Mouse (Mus musculus) left cerebral cortex, adult 11 months (tissue): Measurements from ENCODE around the gene Lama5.
A peak's percentile ranks its signal among the peaks of the same experiment; 100 is the strongest.
"Not testable (repeated sequence)": the region's sequence is repeated elsewhere in the genome, so short reads cannot be mapped to it uniquely, and the experiment has no call there.

ENCODE experiments used
- DNase-seq: peaks from one replicate; pipeline ENCODE4 v3.0.0; 2022; ENCODE audit warnings: low spot score

Gene Lama5

DNA sequence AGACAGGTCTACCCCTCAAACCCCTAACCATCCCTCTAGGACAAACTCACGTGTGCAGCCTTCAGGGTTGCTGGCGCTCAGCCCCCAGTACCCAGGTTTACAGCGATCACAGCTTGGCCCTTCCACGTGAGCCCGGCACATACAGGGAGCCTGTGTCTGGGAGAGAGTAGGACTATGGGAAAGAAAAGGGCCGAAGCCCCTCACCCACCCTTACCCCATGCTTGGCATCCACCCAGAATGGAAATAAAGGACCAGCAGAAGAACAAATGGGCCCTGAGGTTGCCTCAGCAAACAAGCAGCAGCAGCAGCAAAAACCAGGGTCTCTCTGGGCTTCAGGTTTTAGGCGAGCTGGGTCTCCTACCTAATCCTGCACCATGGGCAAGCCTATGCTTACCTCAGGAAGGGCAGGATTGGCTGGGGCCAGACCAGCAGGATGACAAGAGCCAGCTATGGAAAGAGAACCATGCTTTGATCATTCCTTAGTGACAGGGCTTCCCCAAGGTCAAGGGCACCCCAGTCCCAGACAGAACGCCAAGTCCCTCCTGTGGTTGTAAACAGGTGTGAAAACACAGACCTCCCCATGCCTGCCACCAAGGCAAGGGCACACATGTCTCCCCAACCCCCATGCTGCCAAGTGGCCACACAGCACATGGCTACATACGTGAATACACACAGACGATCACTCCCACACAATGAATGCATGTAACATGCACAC lies 28.2 kb downstream of the Lama5 start:
- no peak for DNase-seq

DNA sequence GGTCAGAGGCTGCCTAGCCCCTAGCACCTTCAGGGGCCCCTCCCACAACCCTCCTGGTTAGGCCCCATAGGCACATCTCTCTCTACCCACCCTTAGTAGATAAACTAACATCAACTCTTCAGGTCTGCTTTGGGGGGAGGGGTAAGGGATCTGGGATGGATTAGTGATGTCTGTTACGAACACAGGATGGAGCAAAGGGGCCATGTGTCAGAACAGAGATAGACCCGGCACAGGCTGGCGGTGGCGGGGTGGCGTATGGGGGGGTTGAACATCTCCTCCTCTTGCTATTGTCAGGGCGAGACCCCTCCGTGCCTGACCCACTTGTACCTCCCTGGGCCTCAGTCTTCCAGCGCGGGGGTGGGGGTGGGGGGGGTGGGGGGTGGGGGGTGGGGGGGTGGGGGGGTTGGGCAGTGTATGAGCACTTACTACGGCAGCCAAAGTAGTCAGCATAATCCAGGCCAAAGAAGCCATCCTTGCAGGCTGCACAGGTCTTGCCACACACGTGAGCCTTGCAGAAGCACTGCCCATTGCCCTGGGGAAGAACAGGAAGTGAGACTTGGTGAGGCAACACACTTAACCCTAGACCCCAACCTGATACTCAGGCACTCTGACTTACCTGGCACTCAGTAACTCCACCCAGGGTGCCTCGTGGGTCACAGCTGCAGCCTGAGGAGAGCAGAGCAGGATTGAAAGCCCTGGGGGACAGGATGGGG lies 28.9 kb downstream of the Lama5 start:
- no peak for DNase-seq

DNA sequence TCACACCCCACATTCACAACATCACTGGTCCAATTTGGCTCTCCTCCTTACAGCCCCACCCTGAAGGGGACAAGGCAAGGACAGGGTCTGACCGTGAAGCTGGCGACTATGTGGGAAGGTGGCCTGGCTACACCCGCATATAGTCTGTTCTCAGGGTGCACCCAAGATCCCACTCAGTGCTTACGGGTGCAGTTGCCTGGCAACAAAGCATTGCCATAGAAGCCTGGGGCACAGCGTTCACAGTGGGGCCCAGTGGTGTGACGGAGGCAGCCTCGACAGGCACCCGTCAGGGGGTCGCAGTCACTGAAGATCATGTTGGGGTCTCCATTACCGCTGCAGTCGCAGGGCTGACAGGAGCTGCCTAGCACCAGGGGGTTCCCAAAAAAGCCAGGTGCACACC lies 38.3 kb downstream of the Lama5 start:
- DNase-seq: no peak

DNA sequence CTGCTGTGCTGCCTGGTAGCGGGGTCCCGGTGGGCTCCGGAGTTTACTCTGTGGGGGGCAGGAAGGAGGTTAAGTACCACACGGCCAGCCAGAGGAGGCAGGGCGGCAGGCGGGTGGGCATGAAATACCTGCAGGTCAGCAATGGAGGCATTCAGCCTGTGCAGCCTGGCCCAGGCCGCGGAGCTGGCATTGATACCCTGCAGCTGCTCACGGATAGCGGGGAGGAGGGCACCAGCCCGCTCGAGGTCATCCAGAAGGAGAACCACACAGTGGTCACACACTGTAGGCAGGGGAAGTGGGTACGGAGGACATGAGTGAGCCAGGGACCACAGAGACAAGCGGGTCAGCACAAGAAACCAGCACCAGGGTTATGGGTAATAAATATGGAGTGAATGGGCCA lies 40.0 kb downstream of the Lama5 start:
- no peak for DNase-seq

DNA sequence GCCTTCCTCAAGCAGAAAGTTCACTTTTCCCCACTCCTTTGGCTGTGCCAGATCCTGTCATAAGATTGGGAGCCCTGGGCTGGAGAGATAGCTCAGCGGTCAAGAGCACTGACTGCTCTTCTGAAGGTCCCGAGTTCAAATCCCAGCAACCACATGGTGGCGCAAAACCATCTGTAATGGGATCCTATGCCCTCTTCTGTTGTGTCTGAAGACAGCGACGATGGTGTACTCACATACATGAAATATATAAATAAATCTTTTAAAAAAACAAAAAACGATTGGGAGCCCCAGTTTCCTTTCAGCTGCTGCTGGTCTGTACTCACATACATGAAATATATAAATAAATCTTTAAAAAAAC lies 40.9 kb downstream of the Lama5 start:
- DNase-seq: no peak

DNA sequence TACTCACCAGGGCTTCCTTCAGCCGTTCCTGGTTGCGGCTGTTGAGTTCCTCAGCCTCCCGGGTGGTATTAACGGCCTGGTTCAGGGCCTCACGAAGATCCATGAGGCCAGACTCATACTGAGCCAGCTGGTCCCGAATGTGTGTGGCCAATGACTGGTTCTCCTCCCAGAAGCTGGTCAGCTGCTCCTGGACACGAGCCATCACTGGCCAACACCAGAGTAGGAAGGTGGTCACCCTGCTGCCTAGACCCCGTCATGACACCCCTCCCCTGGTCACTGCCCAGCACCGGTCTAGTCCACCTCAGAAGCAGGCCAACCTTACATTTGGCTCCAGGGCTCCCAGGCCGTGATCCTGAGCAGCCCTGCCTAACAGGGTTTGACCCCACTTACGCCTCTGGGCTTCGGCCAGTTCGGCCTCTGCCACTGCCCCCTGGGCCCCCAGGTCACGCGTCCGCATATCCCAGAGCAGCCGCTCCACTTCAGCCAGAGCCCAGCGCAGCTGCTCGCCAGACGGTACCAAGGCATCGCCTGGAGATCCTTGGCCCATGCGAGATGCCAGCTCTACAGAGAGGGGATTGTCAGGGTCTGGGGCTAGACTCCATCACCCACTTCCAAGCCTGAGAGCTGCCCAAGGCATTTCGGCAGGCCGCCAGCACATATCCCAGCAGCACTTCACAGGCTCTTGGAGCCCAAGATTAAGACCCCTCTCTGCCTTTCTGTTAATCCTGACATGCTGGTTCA lies 41.5 kb downstream of the Lama5 start:
- DNase-seq: no peak

DNA sequence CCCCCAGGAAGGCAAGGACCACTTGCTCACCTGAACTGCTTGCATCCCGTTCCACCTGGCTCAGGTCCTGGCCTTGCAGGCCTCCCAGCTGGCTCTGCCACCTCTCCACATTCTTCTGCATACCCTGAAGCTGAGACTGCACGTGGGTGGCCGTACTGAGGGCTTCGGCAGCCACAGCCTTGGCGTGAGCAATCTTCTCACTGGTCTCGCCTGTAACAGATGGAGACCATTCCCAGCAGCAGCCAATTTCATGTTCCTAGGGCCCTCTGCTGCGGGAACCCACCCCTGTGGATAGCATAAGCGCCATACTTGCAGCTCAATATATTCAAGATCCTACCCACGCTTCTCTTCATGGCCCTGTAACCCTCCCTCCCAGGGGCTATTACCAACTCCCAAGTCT lies 44.1 kb downstream of the Lama5 start:
- no peak for DNase-seq

DNA sequence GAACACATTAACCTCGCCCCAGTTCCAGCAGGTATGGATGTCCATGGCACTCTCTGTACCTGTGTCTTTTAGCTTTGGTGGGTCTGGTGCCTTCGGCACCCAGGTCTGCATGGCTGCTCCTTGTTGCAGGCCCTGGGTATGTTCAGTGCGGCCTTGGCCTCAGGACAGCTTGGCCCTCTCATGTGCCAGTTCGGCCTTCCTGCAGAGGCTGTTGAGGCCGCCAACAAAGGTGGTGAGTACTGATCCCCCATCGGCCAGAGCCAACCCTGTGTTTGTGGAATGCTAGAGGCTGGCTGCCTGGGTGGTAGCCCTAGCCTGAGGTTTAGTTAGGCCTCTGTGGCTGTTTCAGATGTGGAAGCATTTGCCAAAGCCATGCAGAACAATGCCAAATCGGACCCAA lies 49.9 kb downstream of the Lama5 start:
- DNase-seq: no peak

DNA sequence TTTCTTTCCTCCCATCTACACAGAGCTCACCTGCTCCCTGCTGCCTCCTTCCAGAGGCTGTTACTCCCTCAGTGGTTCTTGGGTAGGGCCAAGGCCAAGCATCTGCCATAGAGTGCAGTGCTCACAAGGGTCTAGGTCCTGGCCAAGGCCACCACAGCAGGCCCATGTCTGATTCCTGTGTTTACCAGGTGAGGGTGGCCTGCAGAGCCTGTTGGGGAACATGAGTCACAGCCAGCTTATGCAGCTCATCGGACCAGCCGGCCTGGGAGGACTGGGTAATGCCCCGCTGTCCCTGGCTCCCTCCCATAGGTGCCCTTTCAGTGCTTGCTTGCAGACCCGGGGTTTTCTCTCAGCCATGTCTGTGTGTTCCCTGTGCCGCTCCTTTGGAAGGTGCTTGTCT lies 51.5 kb downstream of the Lama5 start:
- DNase-seq: no peak

DNA sequence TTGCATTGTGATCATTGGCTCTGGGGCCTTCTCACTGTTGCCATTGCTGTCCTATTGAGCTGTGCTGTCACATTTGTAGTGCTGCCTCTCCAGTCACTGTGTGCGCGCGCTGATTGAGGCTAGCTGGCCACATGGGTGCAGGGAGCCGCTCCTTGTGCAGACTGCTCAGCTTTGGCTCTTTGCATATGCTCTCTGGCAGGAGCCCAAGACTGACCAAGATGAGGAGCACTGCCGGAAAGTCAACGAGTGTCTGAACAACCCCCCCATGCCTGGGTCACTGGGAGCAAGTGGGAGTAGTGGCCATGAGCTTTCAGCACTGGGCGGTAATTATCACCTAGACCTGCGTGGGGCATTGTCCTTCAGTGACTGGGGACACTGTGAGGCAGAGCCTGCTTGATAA lies 51.9 kb downstream of the Lama5 start:
- DNase-seq: not testable (repeated sequence)

DNA sequence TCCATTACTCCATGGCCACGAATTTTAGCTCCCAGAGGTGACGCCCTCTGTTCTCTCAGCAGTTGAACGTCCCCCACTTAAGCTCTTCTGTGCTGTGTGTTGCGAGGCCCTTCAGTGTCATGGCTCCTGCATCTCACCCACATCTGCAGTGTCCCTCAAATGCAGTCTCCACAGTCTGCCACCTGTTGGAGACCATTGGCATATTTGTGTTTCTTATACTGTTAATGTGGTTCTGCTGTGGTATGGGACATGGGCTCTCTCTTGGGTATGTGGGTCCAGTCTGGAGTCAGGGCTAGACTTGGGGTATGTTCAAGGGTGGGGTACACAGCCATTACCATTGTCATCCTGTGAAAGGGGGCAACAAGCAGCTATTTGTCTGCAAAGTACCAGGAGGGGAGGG lies 52.5 kb downstream of the Lama5 start:
- DNase-seq: no peak

DNA sequence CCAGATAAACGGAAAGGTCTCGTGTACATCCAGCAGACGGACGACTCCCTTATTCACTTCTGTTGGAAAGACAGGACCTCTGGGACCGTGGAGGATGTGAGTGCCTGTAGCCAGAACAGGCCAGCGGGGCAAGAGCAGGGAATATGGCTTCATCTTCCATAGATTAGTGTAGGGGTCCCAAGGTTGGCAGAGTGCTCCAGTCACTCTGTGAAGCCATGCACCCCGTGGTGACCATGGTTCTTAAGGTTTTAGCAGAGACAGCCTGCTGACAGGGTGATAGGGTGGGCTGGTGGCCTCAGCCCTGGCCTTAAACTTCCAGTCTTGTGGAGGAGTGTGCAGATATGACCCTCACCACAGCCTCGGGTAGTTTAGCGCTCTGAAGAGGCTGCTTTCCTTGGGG lies 53.5 kb downstream of the Lama5 start:
- no peak for DNase-seq

DNA sequence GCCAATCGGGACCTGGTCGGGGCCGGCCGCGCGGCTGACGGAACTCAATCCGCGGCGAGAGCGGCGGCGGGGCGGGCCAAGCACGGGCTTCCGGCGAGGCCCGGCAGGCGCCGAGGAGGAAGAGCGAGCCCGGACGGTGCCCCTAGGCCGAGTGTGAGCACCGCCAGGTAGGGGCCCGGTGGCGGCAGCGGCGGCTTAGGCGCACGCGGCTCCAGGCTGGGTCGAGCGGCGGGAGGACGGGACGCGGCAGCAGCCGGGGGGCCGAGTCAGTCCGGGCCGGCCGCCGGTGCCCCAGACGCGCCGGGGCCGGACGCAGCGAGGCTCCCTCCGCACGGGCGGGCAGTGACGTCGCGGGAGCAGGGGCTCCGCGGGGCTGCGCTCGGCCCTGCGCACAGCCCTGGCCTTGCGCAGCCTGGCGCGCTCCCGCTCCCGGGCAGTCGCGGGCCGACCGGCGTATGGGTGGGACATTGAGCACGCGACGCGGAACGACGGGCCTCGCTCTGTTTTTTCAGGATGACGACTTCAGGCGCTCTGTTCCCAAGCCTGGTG lies 54.1 kb downstream of the Lama5 start:
- peak; percentile 39 for DNase-seq

DNA sequence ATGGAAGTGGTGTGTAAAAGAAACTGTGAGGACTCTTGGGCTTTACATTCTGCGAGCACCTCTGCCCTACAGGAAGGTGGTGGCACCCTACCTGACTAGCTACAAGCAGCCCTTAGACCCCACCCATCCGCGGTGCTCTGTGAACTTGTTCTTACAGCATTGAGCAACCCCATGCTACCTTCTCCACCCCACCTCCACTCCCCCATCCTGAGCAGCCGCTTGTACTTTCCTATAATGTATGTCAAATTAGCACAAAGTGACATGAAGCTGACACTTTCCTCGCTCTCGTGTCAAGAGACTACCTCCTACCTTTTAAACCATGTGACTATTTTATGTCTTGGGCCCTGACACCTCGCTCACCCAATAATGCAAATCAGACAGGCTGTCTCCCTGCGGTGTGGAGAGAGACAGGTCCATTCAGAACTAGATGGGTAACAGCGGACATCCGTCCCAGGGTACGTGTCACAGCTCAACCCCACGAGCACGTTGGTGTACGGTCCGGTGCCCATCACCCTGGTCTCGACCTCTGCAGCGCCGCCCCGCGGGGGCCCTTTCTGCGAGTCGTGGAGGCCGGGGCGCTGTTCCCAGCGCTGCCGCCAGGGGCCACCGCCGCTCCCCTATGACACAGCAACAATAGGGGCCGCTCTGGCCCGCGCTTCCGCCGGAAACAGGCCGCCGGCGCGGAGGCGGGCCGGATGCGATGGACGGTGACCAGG lies 54.7 kb downstream of the Lama5 start, which contains the start of gene Adrm1:
Adrm1 (plus strand) TSS at position 680 of the 716 bp plus-strand sequence.
- DNase-seq: peak; percentile 98

DNA sequence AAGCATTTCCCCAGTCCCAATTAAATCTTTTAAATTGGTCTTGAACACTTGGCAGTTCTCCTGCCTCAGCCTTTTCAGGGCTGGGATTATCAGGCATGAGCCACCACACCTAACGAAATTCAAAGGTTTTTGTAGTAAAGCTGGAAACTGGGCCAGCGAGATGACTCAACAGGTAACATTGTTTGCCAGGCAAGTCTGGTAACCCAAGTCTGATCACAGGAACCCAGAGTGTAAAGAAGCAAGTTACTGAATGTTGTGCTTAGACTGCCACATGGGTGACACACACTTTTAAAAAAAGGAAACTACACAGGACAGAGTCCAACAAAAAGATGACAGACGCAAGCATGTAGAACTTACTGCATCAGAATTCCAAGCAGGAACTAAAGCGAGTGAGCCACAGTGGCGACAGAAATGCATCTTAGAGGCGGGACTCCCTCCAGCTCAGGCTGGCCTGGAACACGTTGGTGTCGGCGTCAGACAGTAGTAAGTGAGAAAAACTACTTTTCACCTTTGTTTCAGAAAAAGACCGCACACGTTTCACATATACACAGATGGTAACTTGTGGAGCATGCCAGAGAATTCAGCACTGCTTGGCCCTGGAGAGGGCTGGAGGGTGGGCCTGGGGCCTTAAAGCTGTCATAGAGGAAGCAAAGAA lies 55.4 kb downstream of the Lama5 start:
- DNase-seq: no peak

DNA sequence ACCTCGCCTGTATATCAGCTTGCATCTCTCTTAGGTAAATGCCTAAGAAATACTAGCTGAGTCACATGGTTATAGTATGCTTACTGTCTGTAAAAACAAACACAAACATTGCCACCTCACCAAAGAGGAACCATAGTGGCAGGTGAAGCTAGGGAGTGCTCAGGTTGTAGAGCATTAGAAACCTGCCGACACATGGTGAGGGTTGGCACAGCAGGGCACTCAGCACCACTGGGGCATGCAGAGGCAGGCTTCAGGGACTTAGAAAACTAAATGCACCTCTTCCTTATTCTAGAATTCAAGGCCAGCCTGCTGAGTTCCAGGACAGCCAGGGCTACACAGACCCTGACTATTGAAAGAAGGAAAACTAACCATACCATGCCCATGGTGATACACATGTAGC lies 58.8 kb downstream of the Lama5 start:
- no peak for DNase-seq

DNA sequence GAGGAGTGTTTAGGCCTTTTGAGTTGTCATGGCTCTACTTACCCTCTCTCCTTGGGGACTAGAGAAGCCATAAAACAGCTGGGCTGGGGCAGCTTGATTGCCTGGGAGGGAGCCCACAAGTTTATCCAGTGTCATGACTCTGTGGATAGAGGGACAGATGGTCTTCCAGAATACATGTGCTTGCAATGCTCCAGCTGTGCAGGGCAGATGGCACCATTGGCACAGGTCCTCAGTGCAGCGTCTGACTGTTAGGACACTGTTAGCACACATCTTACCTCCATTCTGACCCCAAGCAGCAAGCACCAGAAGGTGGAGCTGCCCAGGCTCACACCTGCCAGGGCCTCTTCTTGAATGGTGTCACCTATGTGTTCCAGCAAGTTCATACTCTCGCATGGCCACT lies 59.8 kb downstream of the Lama5 start:
- DNase-seq: no peak

DNA sequence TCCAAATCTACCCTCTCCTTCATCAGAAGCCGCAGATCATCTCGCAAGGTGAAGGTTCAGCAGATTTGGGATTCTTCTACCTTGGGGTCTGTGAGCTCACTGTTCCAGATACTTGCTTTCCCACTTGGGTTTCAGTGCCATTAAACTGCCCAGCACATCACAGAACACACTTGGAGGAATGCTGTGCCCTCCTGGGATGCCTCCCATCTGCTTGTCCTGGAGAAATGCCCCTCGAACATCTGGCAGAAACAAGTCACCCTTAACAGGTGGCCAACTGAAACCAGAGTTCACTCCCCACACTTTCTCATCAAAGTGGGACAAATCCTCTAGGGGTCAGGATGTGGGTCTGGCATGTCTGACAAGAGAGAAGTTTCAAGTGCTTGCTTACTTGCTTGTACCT lies 67.0 kb downstream of the Lama5 start:
- no peak for DNase-seq

DNA sequence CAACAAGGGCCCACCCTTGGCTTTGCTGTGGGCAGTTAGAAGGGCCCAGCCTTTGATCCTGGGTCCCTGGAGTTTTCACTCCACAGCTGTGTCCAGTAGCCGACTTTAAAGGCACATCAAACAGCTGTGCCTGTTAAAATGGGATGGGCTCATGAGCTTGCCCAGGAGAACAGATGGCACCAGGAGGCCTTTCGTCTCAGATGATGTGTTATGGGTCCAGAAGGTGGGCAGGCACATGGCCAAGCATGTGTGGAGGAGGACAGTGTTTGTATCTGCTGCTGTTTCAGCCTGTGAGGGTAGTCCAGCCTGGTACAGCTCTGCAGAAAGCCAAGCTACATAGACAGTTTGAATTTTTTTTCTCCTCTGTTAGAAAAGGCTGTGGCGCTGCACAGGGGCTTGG lies 70.9 kb downstream of the Lama5 start:
- no peak for DNase-seq

DNA sequence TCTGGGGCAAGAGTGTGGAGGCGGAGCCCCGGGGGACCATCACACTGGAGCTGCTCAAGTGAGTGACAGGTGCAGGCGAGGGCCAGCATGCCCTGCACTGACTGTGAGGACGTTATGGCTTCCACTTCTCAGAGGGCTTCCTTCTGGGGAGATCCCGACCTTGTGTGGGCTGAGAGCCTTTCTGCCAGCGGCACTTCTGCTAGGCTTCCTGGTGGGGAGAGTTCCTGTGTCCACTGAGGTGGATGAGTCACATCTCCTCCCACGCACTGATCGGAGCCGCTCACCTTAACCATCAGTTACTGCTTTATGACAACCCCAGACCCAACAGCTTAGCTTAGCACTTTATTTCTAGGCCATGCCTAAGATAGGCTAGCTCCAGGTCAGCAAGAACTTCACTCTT lies 77.1 kb downstream of the Lama5 start:
- no peak for DNase-seq

DNA sequence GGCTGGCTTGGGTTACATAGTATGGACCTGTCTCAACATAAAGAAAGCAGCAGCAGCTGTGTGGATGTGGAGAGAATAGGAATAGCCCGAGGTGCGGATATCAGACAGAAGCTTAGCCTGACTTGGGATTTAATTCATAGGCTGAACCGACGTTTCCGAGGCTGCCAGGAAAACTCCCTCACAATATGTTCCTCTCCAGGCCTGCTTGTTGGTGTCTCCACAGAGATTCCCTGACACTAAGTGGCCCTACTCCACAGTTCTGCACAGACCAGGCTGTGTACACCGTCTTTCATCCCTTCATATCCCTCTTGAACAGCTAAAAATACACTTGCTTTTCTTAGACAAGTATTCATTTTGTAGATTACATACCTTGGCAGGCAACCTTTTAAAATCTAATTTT lies 78.3 kb downstream of the Lama5 start:
- no peak for DNase-seq

DNA sequence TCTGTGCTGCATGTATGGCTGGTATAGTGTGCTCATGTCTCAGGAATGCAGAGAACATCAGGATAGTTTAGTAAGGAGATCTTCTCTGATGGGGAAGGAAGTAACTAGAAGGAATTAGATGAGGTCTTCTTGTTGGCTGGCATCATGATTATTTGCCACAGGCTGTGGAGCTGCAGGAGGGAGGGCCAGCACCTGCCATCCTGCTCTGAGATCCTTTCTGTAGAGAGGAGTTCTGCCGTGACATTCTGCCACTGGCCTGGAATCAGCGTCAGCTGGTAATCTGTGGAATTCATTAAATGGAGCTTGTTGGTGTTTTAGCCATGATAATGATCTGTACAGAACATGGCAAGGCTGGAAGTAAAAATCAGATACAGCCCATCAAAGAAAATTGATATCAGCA lies 79.6 kb downstream of the Lama5 start:
- DNase-seq: no peak
